Mouse (Mus musculus) spleen, adult 18-20 months (tissue): ENCODE data around the gene Bloc1s6.
A peak's percentile ranks its signal among the peaks of the same experiment; 100 is the strongest.

Experiments used
- DNase-seq, 2 experiments: peaks; one replicate each; pipeline ENCODE4 v3.0.0; 2022; ENCODE audit warnings: mixed read lengths in 2 of 2

The Bloc1s6 gene

GRCm38 (mm10) chr2:122765071-122765793 is 26.9 kb downstream of the Bloc1s6 start, which contains the start of gene Sqor:
TSS of gene Sqor (plus strand) at chr2:122765237.
- peak; percentile 37 to 45 for DNase-seq

DNA sequence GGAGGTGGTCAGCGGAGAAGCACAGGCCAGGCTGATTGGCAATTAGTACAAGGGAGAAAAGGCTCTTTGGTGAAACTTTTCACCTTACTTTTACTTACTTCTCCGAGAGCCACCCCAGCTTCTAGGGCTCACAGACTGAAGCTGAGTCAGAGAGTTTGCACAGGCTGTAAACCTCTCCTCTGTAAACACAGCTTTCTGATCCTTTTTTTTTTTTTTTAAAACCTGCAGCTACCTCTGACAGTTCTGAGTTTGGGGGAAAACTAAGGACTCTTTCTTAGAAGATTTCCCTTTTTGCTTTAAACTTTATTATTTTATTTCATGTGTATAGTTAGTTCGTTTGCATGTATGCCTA is 27.5 kb downstream of the Bloc1s6 start:
- DNase-seq: no peak

DNA sequence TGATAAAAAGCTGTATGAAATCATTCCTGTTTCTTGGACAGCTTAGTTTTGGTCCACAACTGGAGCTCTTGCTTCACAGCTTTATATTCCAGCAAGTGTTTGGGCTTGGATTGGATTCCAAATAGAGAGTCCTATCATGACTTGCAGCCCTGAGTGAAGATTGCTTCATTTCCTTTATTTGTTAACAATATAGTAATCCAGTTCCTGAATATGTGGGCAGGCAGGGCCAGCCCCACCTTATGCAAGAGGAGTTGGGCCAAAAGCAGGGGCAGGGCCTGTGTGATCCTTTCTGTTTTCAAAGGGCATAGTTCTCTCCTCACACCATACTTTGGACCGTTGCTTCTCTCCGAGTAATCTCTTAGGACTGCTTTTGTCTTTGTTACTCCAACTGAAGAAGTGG is 32.7 kb downstream of the Bloc1s6 start:
- no peak for DNase-seq

DNA sequence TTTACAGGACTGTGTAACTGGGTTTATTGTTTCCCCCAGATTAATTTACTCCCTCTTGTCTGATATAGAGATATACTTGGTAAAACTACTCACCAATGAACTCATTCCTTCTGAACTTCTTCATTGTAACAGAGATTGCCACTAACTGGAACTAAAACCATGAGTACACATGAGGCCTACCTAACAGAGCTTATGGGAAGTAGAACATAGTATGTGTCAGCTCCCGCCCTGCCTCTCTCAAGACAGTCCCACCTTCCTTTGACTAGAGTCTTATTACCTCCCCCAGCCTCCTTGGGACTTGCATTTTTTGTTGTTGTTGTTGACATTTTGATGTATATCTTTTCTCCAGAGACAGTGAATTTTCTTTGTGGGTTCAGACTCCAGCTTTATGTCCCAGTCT is 34.6 kb downstream of the Bloc1s6 start:
- DNase-seq: no peak

- no peak for DNase-seq
These were observed 37.2 kb downstream of the Bloc1s6 start for GRCm38 (mm10) chr2:122775491-122775890.

DNA sequence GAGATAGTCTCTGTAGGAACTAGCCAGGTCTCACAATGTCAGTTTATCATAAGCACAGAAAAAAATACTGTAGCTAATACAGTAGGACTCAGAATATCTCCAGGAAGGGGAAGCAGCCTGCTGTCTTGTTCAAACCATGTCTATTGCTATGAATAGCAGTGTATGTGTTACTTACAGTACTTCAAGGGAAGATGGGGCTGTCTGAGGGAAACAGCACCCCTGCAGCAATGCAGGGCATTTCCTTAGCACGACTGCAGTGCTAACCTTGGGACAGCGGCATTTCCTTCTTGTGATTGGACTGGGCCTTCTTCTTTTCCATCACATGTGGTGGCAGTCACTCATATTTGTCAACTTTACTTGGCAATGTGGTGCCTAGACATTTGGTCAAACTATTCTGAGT is 38.5 kb downstream of the Bloc1s6 start:
- no peak for DNase-seq

- no peak for DNase-seq
These were observed 41.7 kb downstream of the Bloc1s6 start for GRCm38 (mm10) chr2:122779967-122780366.

- DNase-seq: no peak
These were observed 42.1 kb downstream of the Bloc1s6 start for GRCm38 (mm10) chr2:122780447-122780846.

DNA sequence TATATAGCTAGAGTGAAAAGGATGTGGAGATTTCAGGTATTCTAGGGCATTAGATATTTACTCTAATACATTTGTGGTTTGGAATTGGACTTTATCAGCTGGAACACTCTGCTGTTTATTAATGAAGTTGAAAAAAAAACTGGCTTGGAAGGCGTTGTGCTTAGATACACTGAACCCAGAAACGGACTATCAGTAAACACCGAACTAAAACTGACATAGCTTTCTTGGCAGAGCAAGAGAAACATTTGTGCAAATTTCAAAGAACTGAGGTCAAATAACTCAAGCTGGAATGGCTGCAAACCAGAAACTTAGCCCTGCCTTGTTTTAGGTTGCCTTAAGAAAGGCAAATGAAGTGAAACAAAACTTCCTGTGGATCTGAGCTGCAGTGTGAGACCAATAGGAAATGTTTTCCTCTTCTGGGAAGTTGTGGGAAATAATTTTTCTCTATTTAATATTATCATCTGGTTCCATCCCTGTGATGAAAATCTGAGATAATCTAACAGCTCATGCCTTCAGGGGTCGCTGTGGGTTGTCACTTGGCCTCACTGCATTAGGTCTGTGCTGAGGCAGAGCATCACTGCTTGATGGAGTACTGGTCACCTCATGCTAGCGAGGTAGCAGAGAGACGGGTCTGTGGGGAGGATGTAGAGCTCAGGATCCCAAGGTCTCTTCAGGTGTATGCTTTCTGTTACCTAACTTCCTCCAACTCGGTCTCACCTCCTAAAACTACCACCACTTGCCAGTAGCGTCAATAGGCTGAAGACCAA is 43.5 kb downstream of the Bloc1s6 start:
- no peak for DNase-seq

DNA sequence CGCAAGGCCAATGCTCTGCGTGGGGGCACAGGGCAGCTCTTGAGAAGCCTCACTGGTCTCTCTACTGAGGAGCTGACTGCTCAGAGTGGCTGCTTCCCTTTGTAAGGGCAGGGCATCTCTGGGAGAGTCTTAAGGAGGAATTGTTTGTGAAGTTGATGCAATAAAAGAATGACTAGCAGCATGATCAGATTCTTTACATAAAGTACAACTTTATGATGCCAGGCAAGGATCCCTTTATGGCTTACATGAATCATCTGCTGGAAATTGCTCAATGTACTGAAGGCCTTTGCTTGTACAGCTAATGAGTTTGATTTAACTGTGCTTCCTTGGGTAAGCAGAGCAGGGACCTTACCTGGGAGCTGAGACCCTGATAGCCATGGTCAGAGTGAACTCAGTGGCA is 45.4 kb downstream of the Bloc1s6 start:
- no peak for DNase-seq

GRCm38 (mm10) chr2:122784701-122785100 is 46.4 kb downstream of the Bloc1s6 start:
- DNase-seq: no peak

DNA sequence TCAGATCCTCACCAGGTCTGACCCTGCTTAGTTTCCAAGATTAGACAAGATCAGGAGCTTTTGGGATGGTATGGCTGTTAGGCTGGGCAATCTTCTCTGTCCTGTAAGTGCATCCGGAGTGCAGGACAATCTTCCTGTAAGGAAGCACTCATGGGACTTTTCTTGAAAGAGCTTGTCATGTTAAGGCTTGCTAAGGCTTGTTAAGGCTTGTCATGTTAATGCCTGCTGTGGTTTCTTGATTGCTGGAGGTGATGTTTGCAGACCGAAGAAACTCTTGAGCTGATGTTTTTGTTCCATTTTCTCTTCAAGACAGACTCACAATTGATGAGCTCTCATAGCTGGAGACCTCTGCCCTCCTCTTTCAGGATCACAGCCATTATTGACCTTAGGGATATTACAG is 47.9 kb downstream of the Bloc1s6 start:
- DNase-seq: no peak

DNA sequence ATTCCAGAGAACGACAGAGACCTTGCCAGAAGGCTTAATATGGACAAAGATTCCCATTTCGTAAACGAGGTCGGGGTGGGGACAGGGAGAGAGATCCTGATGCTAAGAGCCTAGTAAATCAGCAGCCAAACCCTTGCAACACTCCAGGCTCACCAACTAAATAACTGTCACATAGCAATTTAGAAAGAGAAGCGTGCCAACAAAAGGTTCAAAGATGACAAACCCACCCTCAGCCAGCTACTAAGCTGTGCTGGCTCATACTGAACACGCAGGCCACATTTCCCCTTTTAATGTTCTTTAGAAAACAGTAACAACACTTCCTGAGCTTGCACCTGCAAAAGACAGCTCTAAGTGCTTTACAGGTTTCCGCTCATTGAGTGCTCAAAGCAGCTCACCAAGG is 51.0 kb downstream of the Bloc1s6 start:
- no peak for DNase-seq

DNA sequence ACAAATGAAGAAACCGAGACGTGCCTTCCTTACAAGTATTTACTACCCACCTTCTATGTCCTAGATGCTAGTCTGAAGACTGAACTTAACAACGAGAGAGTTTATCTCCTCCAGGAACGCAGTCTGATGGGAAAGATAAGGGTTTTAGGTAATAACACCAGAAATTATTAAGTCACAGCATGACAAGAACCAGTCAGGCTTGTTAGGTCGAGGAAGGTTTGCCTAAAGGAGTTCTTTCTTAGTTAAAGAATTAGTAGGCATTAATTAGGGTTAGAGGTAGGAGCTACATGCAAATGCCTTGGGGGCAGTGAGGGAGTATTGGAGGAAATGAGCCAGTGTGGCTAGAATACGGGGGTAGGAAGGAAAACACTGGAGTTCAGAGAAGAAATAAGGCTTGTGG is 51.4 kb downstream of the Bloc1s6 start:
- no peak for DNase-seq
